ENCODE assay signal across 12 mouse cellular contexts in the genomic region with DNA sequence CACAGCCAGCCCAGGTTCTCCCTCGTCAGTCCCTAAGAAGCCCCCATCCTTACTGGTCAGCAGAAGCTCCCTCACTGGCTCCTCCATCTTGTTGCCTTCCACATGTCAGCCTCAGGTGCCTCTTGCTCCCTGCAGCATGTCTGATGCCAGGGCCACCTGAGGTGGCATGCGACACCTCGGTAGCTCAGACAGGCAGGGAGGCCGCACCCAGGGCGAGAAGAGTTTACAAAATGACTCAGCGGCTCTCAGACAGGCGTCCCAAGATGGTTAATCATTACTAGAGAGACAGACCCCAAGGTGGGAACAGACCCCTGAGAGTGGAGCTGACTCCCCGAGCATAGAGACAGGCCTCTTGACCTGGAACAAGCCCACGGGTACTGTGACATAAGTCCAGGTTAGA. TPM values are rescaled to one million over a fixed set of nuclear protein-coding genes. Genes with fewer than 3 reads are reported as not detected.
DNase-seq lines count a peak whose midpoint lies in the region; ATAC-seq and TF ChIP-seq lines count a peak whose summit lies in the region.
"Had no signal": no experiment of that assay in that cellular context is flagged by ENCODE, and none has a peak within 500 bp of the region (broad histone marks: within the 10 kb centered on the region; RNA-seq: fewer than 3 reads in every experiment).

A gene (minus strand): TSS at position 142 of the 400 bp plus-strand sequence.

- WGBS in heart, adult 2 months = 87% methylated on average over 9 of the region's 9 CpGs
- 85% methylated on average over 9 of the region's 9 CpGs for WGBS in embryonic facial prominence, embryonic 15.5 days
- WGBS in lung, postnatal 0 days = 58% methylated on average over 9 of the region's 9 CpGs

- ATAC-seq in embryonic facial prominence, embryonic 15.5 days (ENCODE audit: insufficient number of reproducible peaks, low FRiP score, low TSS enrichment, low read depth) = no peak
- ATAC-seq in lung, postnatal 0 days = peak; percentile 22
- ATAC-seq: hindbrain, postnatal 0 days had no signal

- H3K4me2 ChIP-seq in embryonic facial prominence, embryonic 15.5 days (replicated peaks) = no peak within 1 kb of the TSS
- no peak within 1 kb of the TSS for H3K4me2 ChIP-seq in lung, postnatal 0 days (replicated peaks; ENCODE audit: low read depth, low read length)

- no peak for DNase-seq in heart, adult 2 months
- no peak for DNase-seq in heart, adult 9 months (ENCODE audit: low spot score in 2 of 2)
- DNase-seq in adrenal gland, postnatal 10 days = no peak
- peak; percentile 59 for DNase-seq in lung, postnatal 0 days (ENCODE audit: low spot score)
- no peak for DNase-seq in yolk sac, embryonic 10.5 days (ENCODE audit: low spot score)
- DNase-seq in left cerebral cortex, postnatal 25 days (ENCODE audit: low spot score in 2 of 2) = no peak
- no peak for DNase-seq in spleen, adult 18-20 months
- DNase-seq: cerebellum, postnatal 25 days; layer of hippocampus, postnatal 36 days had no signal

- no peak for TF ChIP-seq EP300 in heart, adult 2 months (IDR thresholded peaks at IDR 0.05; ENCODE audit: insufficient read depth, low read depth, low read length)
- TF ChIP-seq EP300 in lung, postnatal 0 days (IDR thresholded peaks at IDR 0.05) = peak; percentile 89

- H3K36me3 ChIP-seq in heart, adult 2 months (ENCODE audit: control insufficient read depth, insufficient read depth, low read length) = no peaks in the 10 kb centered on the region
- H3K36me3 ChIP-seq in embryonic facial prominence, embryonic 15.5 days = no peaks in the 10 kb centered on the region
- no peaks in the 10 kb centered on the region for H3K36me3 ChIP-seq in lung, postnatal 0 days (ENCODE audit: insufficient read depth, low read length)

- no peak within 1 kb of the TSS for H3K9ac ChIP-seq in heart, adult 2 months (ENCODE audit: low read depth, low read length)
- H3K9ac ChIP-seq in embryonic facial prominence, embryonic 15.5 days = no peak within 1 kb of the TSS
- H3K9ac ChIP-seq in lung, postnatal 0 days (replicated peaks; ENCODE audit: low read depth) = no peak within 1 kb of the TSS

- no peaks in the 10 kb centered on the region for H3K4me1 ChIP-seq in heart, adult 2 months (ENCODE audit: control insufficient read depth, insufficient read depth, low read length)
- no peaks in the 10 kb centered on the region for H3K4me1 ChIP-seq in embryonic facial prominence, embryonic 15.5 days
- peaks cover 8% of the 10 kb centered on the region; the same call in 1 of the 2 replicates for H3K4me1 ChIP-seq in lung, postnatal 0 days (ENCODE audit: insufficient read depth, low read depth, low read length)

- no peaks in the 10 kb centered on the region for H3K27me3 ChIP-seq in heart, adult 2 months (ENCODE audit: control insufficient read depth, insufficient read depth, low read length)
- no peaks in the 10 kb centered on the region for H3K27me3 ChIP-seq in embryonic facial prominence, embryonic 15.5 days
- no peaks in the 10 kb centered on the region for H3K27me3 ChIP-seq in lung, postnatal 0 days (replicated peaks; ENCODE audit: insufficient read depth, low read length)

- no peak for TF ChIP-seq CTCF in heart, adult 2 months (IDR thresholded peaks at IDR 0.05)
- no peak for TF ChIP-seq CTCF in lung, postnatal 0 days (IDR thresholded peaks at IDR 0.05)

- intact Hi-C loops in heart, adult 2 months (cut with DNase I) = no loop called here
- intact Hi-C loops in left cerebral cortex, postnatal 25 days (cut with DNase I) = no loop called here

- H3K4me3 ChIP-seq in heart, adult 2 months = no peak within 1 kb of the TSS
- H3K4me3 ChIP-seq in embryonic facial prominence, embryonic 15.5 days (replicated peaks) = no peak within 1 kb of the TSS
- no peak within 1 kb of the TSS for H3K4me3 ChIP-seq in lung, postnatal 0 days (ENCODE audit: low read depth, low read length)

- no peak for TF ChIP-seq POLR2A in heart, adult 2 months (IDR thresholded peaks at IDR 0.05; ENCODE audit: insufficient read depth, low read depth, low read length)

- H3K79me2 ChIP-seq in heart, adult 2 months (replicated peaks; ENCODE audit: control insufficient read depth, insufficient read depth, low read length) = no peaks in the 10 kb centered on the region

- H3K9me3 ChIP-seq in embryonic facial prominence, embryonic 15.5 days (replicated peaks) = no peaks in the 10 kb centered on the region
- no peaks in the 10 kb centered on the region for H3K9me3 ChIP-seq in lung, postnatal 0 days (ENCODE audit: low read length)

- H3K27ac ChIP-seq in heart, adult 2 months = no peak within 1 kb of the TSS
- no peak within 1 kb of the TSS for H3K27ac ChIP-seq in embryonic facial prominence, embryonic 15.5 days (replicated peaks)
- peak within 1 kb of the TSS; percentile 26; the same call in 1 of the 2 replicates for H3K27ac ChIP-seq in lung, postnatal 0 days (ENCODE audit: low read length)
- H3K27ac ChIP-seq: hindbrain, postnatal 0 days had no signal

RNA-seq across cellular contexts. Expression of the gene that starts here (rescaled TPM):
- 10 to 100 TPM; 11.1 to 11.7 TPM for total RNA-seq in heart, adult 2 months (2021)
- polyA plus RNA-seq in heart, adult 2 months (2012; rRNA removed) = 11.7 and 12.5 TPM in 2 replicates
- 10 to 100 TPM; 34.3 to 37.7 TPM for total RNA-seq in adrenal gland, postnatal 10 days (2021)
- 17.9 and 20.6 TPM in 2 replicates for polyA plus RNA-seq in embryonic facial prominence, embryonic 15.5 days (2015; fragmentation: Nextera tagmentation; extraction: Ambion mirVana)
- 69.0 and 77.2 TPM in 2 replicates for polyA plus RNA-seq in lung, postnatal 0 days (2015; fragmentation: Nextera tagmentation; extraction: Ambion mirVana)
- 1 to 10 TPM; 2.8 to 2.9 TPM for total RNA-seq in left cerebral cortex, postnatal 25 days (2021)
- total RNA-seq: megakaryocyte progenitor cell, adult 5-6 weeks had no signal
